Mouse (Mus musculus) lung, postnatal 0 days (tissue): ENCODE measurements at regions not wholly inside any gene's neighbourhood (a gene's known extent, or its start where the extent isn't known, plus 50 kb on each side); places are given as distances from the start of the nearest gene placed in this dataset.

Experiments
- CTCF ChIP-seq: IDR thresholded peaks from 2 replicates; pipeline ENCODE4 v1.5.1; 2016; ENCODE audit warnings: antibody characterized with exemption, mild to moderate bottlenecking
- EP300 ChIP-seq: IDR thresholded peaks from 2 replicates; pipeline ENCODE4 v1.6.1; 2016; ENCODE audit warnings: antibody characterized with exemption, mild to moderate bottlenecking, control low read depth

- TF ChIP-seq EP300 (no peak), CTCF (no peak)
These were observed 124.1 kb upstream of the Commd3 start for GRCm38 (mm10) chr2:18547964-18548643.
